Comparison of ENCODE assay signal across 7 mouse cellular contexts in the genomic region with DNA sequence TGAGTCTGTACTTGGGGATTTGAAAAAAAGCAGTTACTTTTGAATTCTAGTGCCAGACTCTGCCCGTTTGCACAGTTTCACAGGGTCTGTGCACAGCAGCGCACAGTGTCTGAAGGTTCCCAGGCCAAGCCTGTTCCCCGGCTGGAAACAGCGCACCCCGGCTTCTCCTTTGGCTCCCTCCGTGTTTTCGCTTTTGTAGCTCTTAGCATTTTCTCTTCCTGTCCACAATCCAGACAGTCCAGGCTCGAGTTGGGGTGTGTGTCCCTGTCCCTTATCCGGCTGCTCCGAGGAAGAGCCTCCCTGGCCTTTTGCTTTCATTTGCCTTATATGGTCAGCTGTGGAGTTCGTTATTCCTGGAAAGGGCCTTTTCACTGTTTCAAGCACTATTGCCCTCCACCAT.
A peak's percentile ranks its signal among the peaks of the same experiment; 100 is the strongest.
DNase-seq lines count a peak whose midpoint lies in the region; ATAC-seq lines count a peak whose summit lies in the region.

No protein-coding gene starts in this region.

- H3K4me1 ChIP-seq in heart, embryonic 14.5 days (ENCODE audit: control insufficient read depth in 2 of 2, insufficient read depth in 2 of 2, low read length in 2 of 2) = peaks cover 27 to 52% of the 10 kb centered on the region in 2 experiments
- H3K4me1 ChIP-seq in limb, embryonic 11.5 days (ENCODE audit: control insufficient read depth, insufficient read depth, low read length) = peaks cover 4% of the 10 kb centered on the region; the same call in 1 of the 2 replicates

- peak overlapping the region; percentile 27 to 41 for H3K4me3 ChIP-seq in heart, embryonic 14.5 days (ENCODE audit: control insufficient read depth in 1 of 2, insufficient read depth in 1 of 2, low read depth in 1 of 2, low read length in 2 of 2)
- H3K4me3 ChIP-seq in limb, embryonic 11.5 days (ENCODE audit: low read depth, low read length) = no peak overlapping the region

- H3K9me3 ChIP-seq in heart, embryonic 14.5 days (ENCODE audit: control insufficient read depth, low read length) = no peaks in the 10 kb centered on the region
- no peaks in the 10 kb centered on the region for H3K9me3 ChIP-seq in limb, embryonic 11.5 days (ENCODE audit: control insufficient read depth, low read length)

- peak; percentile 57 for ATAC-seq in heart, embryonic 14.5 days (ENCODE audit: insufficient number of reproducible peaks, insufficient read depth, low FRiP score, low read depth)
- no peak for ATAC-seq in limb, embryonic 11.5 days (ENCODE audit: insufficient number of reproducible peaks, low FRiP score, low TSS enrichment, low read depth)
- ATAC-seq in megakaryocyte progenitor cell, adult 5-6 weeks (replicated peaks; ENCODE audit: poor library complexity) = peak; percentile 9; the same call in 1 of the 2 replicates

- H3K36me3 ChIP-seq in heart, embryonic 14.5 days (ENCODE audit: control insufficient read depth, insufficient read depth, low read length) = no peaks in the 10 kb centered on the region
- H3K36me3 ChIP-seq in limb, embryonic 11.5 days (ENCODE audit: control insufficient read depth, insufficient read depth, low read length) = no peaks in the 10 kb centered on the region

- H3K9ac ChIP-seq in heart, embryonic 14.5 days (ENCODE audit: low read length) = peak overlapping the region; percentile 63
- no peak overlapping the region for H3K9ac ChIP-seq in limb, embryonic 11.5 days (ENCODE audit: low read length)

- peak; percentile 65 for DNase-seq in adrenal gland, postnatal 10 days
- DNase-seq in embryo, embryonic 10 days (ENCODE audit: low spot score) = peak; percentile 26
- DNase-seq in limb, embryonic 11.5 days (ENCODE audit: low spot score) = peak; percentile 33
- no peak for DNase-seq in right cerebral cortex, postnatal 36 days (ENCODE audit: low spot score in 2 of 2)
- no peak for DNase-seq in layer of hippocampus, adult 8-10 months (ENCODE audit: low spot score in 2 of 2)

- peak overlapping the region; percentile 71 to 80 for H3K27ac ChIP-seq in heart, embryonic 14.5 days (replicated peaks in 1 of 2; ENCODE audit: control insufficient read depth in 1 of 2, insufficient read depth in 1 of 2, low read depth in 2 of 2, low read length in 2 of 2)
- no peak overlapping the region for H3K27ac ChIP-seq in limb, embryonic 11.5 days (replicated peaks; ENCODE audit: low read depth, low read length)

- WGBS in heart, embryonic 14.5 days = 5% methylated on average over 11 of the region's 11 CpGs
- WGBS in limb, embryonic 11.5 days = 43% methylated on average over 11 of the region's 11 CpGs

- peak overlapping the region; percentile 60 for H3K4me2 ChIP-seq in heart, embryonic 14.5 days (ENCODE audit: low read length)
- H3K4me2 ChIP-seq in limb, embryonic 11.5 days (ENCODE audit: low read depth, severe bottlenecking) = no peak overlapping the region

- H3K27me3 ChIP-seq in heart, embryonic 14.5 days (ENCODE audit: control insufficient read depth, insufficient read depth, low read length) = no peaks in the 10 kb centered on the region
- H3K27me3 ChIP-seq in limb, embryonic 11.5 days (ENCODE audit: control insufficient read depth, insufficient read depth, low read length) = no peaks in the 10 kb centered on the region

Comparison
In these comparisons a context has a peak if more than half of its experiments do, and no peak if none do; other contexts are left out.
1. DNase-seq: peak in adrenal gland, postnatal 10 days (single experiment), embryo, embryonic 10 days (single experiment) and limb, embryonic 11.5 days (single experiment); none in right cerebral cortex, postnatal 36 days (0 of 2) and layer of hippocampus, adult 8-10 months (0 of 2).